8 mouse cellular contexts compared by ENCODE assay signal in the genomic region with DNA sequence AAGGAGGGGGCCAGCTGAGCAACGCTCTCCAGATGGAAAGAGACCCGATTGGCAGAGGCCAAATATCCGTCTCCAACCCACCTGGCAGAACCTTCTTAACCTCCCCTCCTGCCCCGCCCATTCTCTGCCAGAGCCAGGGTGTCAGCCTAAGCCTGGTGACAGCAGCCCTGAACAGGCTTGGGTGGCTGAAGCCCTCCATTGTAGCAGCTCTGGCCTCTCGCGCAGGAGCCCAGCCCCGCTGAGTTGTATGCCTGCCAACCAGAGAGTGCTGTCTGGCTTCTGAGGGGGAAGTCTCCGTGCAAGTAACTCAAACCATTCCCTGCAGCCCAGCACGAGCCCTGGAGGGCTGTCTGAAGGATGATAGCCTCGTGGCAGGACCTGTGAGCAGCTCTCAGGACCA. TPM values are rescaled to one million over a fixed set of nuclear protein-coding genes. Genes with fewer than 3 reads are reported as not detected.
DNase-seq lines count a peak whose midpoint lies in the region; ATAC-seq lines count a peak whose summit lies in the region.

No protein-coding gene starts in this region.

- H3K27me3 ChIP-seq in heart, embryonic 15.5 days: peaks cover 15% of the 10 kb centered on the region
- peaks cover 43% of the 10 kb centered on the region for H3K27me3 ChIP-seq in limb, embryonic 12.5 days

- H3K4me1 ChIP-seq in heart, embryonic 15.5 days (replicated peaks): peaks cover 13% of the 10 kb centered on the region
- peaks cover 19% of the 10 kb centered on the region for H3K4me1 ChIP-seq in limb, embryonic 12.5 days (replicated peaks)

- H3K27ac ChIP-seq in heart, embryonic 15.5 days: 0 out of 2 replicates have a peak overlapping the region, but pooled peaks have one; percentile 15
- H3K27ac ChIP-seq in limb, embryonic 12.5 days: peak overlapping the region; percentile 53

- no peaks in the 10 kb centered on the region for H3K36me3 ChIP-seq in heart, embryonic 15.5 days
- no peaks in the 10 kb centered on the region for H3K36me3 ChIP-seq in limb, embryonic 12.5 days

- 0 out of 2 replicates have a peak overlapping the region, but pooled peaks have one; percentile 21 for H3K9ac ChIP-seq in heart, embryonic 15.5 days
- peak overlapping the region; percentile 34; the same call in 1 of the 2 replicates for H3K9ac ChIP-seq in limb, embryonic 12.5 days (replicated peaks)

- no peaks in the 10 kb centered on the region for H3K9me3 ChIP-seq in heart, embryonic 15.5 days (replicated peaks)
- no peaks in the 10 kb centered on the region for H3K9me3 ChIP-seq in limb, embryonic 12.5 days

- H3K4me3 ChIP-seq in heart, embryonic 15.5 days: no peak overlapping the region
- no peak overlapping the region for H3K4me3 ChIP-seq in limb, embryonic 12.5 days (replicated peaks)

- WGBS in heart, embryonic 15.5 days: 15% methylated on average over 10 of the region's 10 CpGs
- WGBS in limb, embryonic 12.5 days: 15% methylated on average over 10 of the region's 10 CpGs

- no peak for DNase-seq in frontal cortex, postnatal 25 days (ENCODE audit: low spot score in 2 of 2)
- DNase-seq in urinary bladder, postnatal 4 days (ENCODE audit: low spot score in 2 of 2): peak; percentile 54 to 71
- DNase-seq in urinary bladder, adult 2 months (ENCODE audit: low spot score): no peak
- no peak for DNase-seq in yolk sac, embryonic 10.5 days (ENCODE audit: low spot score)

- peak; percentile 31; the same call in 1 of the 2 replicates for ATAC-seq in frontal cortex, adult (ENCODE audit: low TSS enrichment)
- ATAC-seq in heart, embryonic 15.5 days (replicated peaks; ENCODE audit: insufficient number of reproducible peaks, insufficient read depth, low FRiP score, low read depth): peak; percentile 75; the same call in 1 of the 2 replicates
- peak; percentile 74 for ATAC-seq in limb, embryonic 12.5 days (ENCODE audit: insufficient number of reproducible peaks, insufficient read depth, low FRiP score, low TSS enrichment, low read depth)
- ATAC-seq in megakaryocyte, adult 5-6 weeks (ENCODE audit: poor library complexity, severe bottlenecking): no peak

- H3K4me2 ChIP-seq in heart, embryonic 15.5 days: peak overlapping the region; percentile 43; the same call in 1 of the 2 replicates
- peak overlapping the region; percentile 32; the same call in 1 of the 2 replicates for H3K4me2 ChIP-seq in limb, embryonic 12.5 days

RNA-seq across cellular contexts. Expression of a gene that starts 32.0 kb away (rescaled TPM):
- 44.8 and 52.7 TPM in 2 replicates for polyA plus RNA-seq in urinary bladder, adult 2 months (2012; rRNA removed)
- 35.6 and 37.4 TPM in 2 replicates for polyA plus RNA-seq in heart, embryonic 15.5 days (2015; fragmentation: Nextera tagmentation; extraction: Ambion mirVana)
- polyA plus RNA-seq in limb, embryonic 12.5 days (2016; fragmentation: Nextera tagmentation; extraction: Ambion mirVana): 85.5 and 89.9 TPM in 2 replicates
- total RNA-seq in megakaryocyte, adult 5-6 weeks (2015): 17.7 and 18.8 TPM in 2 replicates
- 27.2 and 35.4 TPM in 2 replicates for total RNA-seq in megakaryocyte, adult 5-6 weeks (2017)

Comparison
In these comparisons a context has a peak if more than half of its experiments do, and no peak if none do; other contexts are left out.
1. DNase-seq: peak in urinary bladder, postnatal 4 days (2 of 2); none in frontal cortex, postnatal 25 days (0 of 2), urinary bladder, adult 2 months (single experiment) and yolk sac, embryonic 10.5 days (single experiment).